Mouse (Mus musculus): ENCODE data around the gene Hoxc11. TPM values are rescaled to one million over a fixed set of nuclear protein-coding genes. Genes with fewer than 3 reads are reported as not detected.

Gene Hoxc11
- not detected for polyA plus RNA-seq (2014; fragmentation: Illumina TruSeq; extraction: RNeasy Lipid Tissue Mini Kit (QIAGEN cat#74804); ENCODE audit: low read depth, low replicate concordance)

DNA sequence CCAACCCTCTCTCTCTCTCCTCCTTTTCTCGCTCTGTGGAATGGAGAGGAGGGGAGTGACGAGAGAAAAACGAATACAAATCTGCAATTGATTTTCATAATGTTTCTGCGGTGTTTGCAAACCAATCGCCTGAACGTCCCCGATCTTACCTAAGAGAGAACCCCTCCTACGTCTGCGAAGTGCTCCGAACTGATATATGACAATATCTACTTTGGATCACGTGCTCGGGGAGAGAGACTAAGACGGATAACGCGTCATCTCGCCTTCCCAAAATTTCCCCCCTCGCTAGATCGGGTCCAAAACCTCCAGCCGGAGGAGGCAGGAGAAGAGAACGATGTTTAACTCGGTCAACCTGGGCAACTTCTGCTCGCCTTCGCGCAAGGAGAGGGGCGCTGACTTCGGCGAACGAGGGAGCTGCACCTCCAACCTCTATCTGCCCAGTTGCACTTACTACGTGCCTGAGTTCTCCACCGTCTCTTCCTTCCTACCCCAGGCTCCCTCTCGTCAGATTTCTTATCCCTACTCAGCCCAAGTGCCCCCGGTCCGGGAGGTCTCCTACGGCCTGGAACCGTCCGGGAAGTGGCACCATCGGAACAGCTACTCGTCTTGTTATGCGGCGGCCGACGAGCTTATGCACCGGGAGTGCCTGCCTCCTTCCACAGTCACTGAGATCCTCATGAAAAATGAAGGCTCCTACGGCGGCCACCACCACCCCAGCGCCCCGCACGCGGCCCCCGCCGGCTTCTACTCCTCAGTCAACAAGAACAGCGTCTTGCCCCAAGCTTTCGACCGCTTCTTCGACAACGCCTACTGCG lies at the start of gene Hoxc11:
Gene Hoxc11, plus strand, starts transcription at position 236 of the 815 bp plus-strand sequence.

DNA sequence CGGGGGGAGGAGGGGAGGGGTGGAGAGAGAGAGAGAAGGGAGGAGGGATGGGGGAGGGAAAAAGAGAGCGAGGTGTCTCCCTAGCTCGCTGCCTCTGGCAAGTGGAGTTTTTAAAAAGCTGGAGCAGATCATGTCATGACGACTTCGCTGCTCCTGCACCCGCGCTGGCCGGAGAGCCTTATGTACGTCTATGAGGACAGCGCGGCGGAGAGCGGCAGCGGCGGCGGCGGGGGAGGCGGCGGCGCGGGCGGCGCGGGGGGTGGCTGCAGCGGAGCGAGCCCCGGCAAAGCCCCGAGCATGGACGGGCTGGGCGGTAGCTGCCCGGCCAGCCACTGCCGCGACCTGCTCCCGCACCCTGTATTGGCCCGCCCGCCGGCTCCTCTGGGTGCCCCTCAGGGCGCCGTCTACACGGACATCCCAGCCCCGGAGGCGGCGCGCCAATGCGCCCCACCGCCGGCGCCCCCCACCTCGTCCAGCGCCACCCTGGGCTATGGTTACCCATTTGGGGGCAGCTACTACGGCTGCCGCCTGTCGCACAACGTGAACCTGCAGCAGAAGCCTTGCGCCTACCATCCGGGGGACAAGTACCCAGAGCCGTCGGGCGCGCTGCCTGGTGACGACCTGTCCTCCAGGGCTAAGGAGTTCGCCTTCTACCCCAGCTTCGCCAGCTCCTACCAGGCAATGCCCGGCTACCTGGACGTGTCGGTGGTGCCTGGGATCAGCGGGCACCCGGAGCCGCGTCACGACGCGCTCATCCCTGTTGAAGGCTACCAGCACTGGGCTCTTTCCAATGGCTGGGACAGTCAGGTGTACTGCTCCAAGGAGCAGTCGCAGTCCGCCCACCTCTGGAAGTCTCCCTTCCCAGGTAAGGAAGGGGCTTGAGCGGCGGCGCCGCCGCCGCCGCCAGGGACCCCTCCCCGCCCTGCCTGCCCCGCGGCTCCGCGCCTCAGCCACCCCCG lies 32.9 kb upstream of the Hoxc11 start, which contains the start of gene Hoxc13:
Gene Hoxc13, plus strand, starts transcription at position 51 of the 959 bp plus-strand sequence.

DNA sequence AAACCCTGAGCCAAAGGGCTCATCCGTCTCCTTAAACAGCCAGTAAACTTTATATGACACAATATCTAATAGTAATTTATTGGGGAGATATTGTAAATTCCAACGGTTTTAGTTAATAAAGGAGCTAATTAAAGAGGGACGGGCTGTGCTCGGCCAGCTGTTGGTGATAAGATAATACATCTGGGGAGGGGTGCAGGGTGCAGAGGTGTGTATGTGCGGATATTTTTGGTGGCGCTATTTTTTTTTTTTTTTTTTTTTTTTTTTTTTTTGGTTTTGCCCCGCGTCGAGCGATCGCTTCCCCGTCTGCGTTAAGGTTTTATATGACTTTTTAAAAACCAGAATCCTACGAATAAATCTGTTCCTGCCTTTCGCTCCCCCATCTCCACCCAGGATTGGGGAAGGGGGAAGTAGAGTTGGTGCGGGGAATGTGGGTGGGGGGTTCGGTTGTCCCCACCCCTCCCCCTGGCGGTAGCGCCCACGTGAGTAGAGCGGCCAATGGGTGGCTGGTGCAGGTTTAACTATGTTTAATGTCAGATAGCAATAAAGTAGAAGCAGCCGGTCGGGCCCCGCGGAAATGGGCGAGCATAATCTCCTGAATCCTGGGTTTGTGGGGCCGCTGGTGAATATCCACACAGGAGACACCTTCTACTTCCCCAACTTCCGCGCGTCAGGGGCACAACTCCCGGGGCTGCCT lies 17.8 kb upstream of the Hoxc11 start, which contains the start of gene Hoxc12:
Gene Hoxc12, plus strand, starts transcription at position 479 of the 694 bp plus-strand sequence.

DNA sequence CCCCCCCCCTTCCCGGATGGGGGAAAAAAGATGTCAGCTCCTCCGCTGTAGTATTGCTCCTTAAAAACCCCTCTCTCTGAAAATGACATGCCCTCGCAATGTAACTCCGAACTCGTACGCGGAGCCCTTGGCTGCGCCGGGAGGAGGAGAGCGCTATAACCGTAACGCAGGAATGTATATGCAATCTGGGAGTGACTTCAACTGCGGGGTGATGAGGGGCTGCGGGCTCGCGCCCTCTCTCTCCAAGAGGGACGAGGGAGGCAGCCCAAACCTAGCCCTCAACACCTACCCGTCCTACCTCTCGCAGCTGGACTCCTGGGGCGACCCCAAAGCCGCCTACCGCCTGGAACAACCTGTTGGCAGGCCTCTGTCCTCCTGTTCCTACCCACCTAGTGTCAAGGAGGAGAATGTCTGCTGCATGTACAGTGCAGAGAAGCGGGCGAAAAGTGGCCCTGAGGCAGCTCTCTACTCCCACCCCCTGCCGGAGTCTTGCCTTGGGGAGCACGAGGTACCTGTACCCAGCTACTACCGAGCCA lies 12.6 kb downstream of the Hoxc11 start, which contains the start of gene Hoxc10:
Gene Hoxc10, plus strand, starts transcription at position 21 of the 536 bp plus-strand sequence.

DNA sequence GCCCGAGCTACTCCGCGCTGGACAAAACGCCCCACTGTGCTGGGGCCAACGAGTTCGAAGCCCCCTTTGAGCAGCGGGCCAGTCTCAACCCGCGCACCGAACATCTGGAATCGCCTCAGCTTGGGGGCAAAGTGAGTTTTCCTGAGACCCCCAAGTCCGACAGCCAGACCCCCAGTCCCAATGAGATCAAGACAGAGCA lies 13.0 kb downstream of the Hoxc11 start, which contains the start of gene Hoxc5:
Gene Hoxc5, plus strand, starts transcription at position 132 of the 199 bp plus-strand sequence.

DNA sequence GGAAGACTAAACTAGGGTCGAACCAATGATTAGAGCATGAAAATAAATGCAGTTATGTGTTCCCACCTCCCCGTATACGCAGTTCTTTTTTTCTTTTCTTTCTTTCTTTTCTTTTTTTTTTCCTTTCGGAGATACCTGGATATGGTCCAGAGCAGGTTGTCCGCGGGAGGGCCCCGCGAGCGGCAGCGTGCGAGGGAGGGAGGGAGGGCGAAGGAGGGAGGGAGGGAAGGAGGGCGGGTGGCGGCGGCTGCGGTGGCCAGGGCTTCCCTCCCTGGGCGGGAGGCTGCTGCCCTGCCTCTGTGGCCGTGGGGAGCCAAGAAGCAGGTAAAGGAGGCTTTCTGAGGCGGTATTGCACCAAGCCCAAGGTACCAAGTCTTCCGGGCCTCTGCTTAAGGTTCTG lies 21.9 kb downstream of the Hoxc11 start, which contains the start of gene Hoxc9:
Gene Hoxc9, plus strand, starts transcription at position 269 of the 400 bp plus-strand sequence.

DNA sequence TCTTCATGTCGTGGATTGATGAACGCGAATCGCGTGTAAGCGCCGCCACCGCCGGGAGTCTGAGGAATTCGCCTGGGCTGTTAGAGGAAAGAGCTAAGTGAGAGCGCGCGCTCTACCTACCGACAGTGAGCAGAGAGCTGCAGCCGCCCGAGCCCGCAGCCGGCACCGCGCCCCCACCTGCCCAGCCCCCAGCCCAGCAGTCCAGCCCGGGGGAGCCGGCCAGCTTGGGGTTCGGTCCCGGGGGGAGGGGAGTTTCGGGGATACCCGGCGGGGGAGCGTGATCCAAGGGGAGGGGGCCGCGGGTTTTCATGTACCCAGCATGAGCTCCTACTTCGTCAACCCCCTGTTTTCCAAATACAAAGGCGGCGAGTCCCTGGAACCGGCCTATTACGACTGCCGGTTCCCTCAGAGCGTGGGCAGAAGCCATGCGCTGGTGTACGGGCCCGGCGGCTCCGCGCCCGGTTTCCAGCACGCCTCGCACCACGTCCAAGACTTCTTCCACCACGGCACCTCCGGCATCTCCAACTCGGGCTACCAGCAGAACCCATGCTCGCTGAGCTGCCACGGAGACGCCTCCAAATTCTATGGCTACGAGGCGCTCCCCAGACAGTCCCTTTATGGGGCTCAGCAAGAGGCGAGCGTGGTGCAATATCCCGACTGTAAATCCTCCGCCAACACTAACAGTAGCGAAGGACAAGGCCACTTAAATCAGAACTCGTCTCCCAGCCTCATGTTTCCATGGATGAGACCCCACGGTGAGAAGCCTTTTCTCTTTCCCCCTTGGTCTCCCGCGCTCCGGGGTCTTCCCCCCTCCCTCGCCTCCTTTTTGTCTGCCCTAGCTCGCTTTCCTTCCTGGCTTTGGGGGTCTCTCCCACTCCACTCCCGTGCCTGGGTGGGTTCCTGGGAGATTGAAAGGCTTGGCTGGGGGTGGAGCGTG lies 36.5 kb downstream of the Hoxc11 start, which contains the start of gene Hoxc8:
Gene Hoxc8, plus strand, starts transcription at position 147 of the 937 bp plus-strand sequence.

DNA sequence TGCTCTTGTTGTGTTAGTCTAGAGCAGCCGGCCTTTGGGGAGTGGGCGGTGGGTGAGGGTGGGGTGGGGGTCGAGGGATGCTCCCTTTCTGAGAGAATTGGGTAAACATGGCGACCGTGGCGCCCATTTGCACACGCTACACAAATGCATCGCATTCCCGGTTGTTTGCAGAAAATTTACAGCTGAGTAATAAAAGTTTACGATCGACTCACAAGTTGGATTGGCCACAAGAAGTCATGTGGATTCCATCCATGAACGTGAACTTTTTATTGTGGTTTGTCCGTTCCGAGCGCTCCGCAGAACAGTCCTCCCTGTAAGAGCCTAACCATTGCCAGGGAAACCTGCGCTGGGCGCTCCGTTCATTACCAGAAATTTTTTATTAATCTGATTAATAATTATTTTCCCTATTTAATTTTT lies 43.7 kb downstream of the Hoxc11 start, which contains the start of gene Hoxc6:
Gene Hoxc6, plus strand, starts transcription at position 319 of the 417 bp plus-strand sequence.

Other genes starting within 250 kb of the Hoxc11 start
- gene Calcoco1, start 232.2 kb upstream of the Hoxc11 start, polyA plus RNA-seq (2014; fragmentation: Illumina TruSeq; extraction: RNeasy Lipid Tissue Mini Kit (QIAGEN cat#74804); ENCODE audit: low read depth, low replicate concordance): 63.3 TPM
- gene Hoxc13, start 33.3 kb upstream of the Hoxc11 start, polyA plus RNA-seq (2014; fragmentation: Illumina TruSeq; extraction: RNeasy Lipid Tissue Mini Kit (QIAGEN cat#74804); ENCODE audit: low read depth, low replicate concordance): not detected
- gene Hoxc12, start 17.7 kb upstream of the Hoxc11 start, polyA plus RNA-seq (2014; fragmentation: Illumina TruSeq; extraction: RNeasy Lipid Tissue Mini Kit (QIAGEN cat#74804); ENCODE audit: low read depth, low replicate concordance): not detected
- gene Hoxc10, start 12.4 kb downstream of the Hoxc11 start, polyA plus RNA-seq (2014; fragmentation: Illumina TruSeq; extraction: RNeasy Lipid Tissue Mini Kit (QIAGEN cat#74804); ENCODE audit: low read depth, low replicate concordance): 32.6 TPM
- 1.3 TPM for gene Hoxc5, start 13.0 kb downstream of the Hoxc11 start, polyA plus RNA-seq (2014; fragmentation: Illumina TruSeq; extraction: RNeasy Lipid Tissue Mini Kit (QIAGEN cat#74804); ENCODE audit: low read depth, low replicate concordance)
- 2.9 TPM for gene Hoxc9, start 22.0 kb downstream of the Hoxc11 start, polyA plus RNA-seq (2014; fragmentation: Illumina TruSeq; extraction: RNeasy Lipid Tissue Mini Kit (QIAGEN cat#74804); ENCODE audit: low read depth, low replicate concordance)
- 7.4 TPM for gene Hoxc8, start 36.2 kb downstream of the Hoxc11 start, polyA plus RNA-seq (2014; fragmentation: Illumina TruSeq; extraction: RNeasy Lipid Tissue Mini Kit (QIAGEN cat#74804); ENCODE audit: low read depth, low replicate concordance)
- gene Hoxc6, start 43.8 kb downstream of the Hoxc11 start, polyA plus RNA-seq (2014; fragmentation: Illumina TruSeq; extraction: RNeasy Lipid Tissue Mini Kit (QIAGEN cat#74804); ENCODE audit: low read depth, low replicate concordance): 17.0 TPM
- 2.9 TPM for gene Hoxc4, start 64.5 kb downstream of the Hoxc11 start, polyA plus RNA-seq (2014; fragmentation: Illumina TruSeq; extraction: RNeasy Lipid Tissue Mini Kit (QIAGEN cat#74804); ENCODE audit: low read depth, low replicate concordance)
- 12.2 TPM for gene Smug1, start 212.7 kb downstream of the Hoxc11 start, polyA plus RNA-seq (2014; fragmentation: Illumina TruSeq; extraction: RNeasy Lipid Tissue Mini Kit (QIAGEN cat#74804); ENCODE audit: low read depth, low replicate concordance)